Mouse (Mus musculus): ENCODE measurements at regions not wholly inside any gene's neighbourhood (a gene's known extent, or its start where the extent isn't known, plus 50 kb on each side); places are given as distances from the start of the nearest gene placed in this dataset.

- TF ChIP-seq CTCF (IDR thresholded peaks at IDR 0.05; ENCODE audit: borderline replicate concordance, insufficient read depth, low read length) (no peak), POLR2A (IDR thresholded peaks at IDR 0.05; ENCODE audit: low read depth, low read length) (no peak)
Measured at GRCm38 (mm10) chr3:148632449-148632848, 357.9 kb downstream of the Adgrl2 start.

Data from embryonic fibroblast, embryonic 13.5 days (primary cell).